Mouse (Mus musculus) kidney, adult 8-10 months (tissue): ENCODE results near the gene Rasal2.

ENCODE experiments used
- DNase-seq, 2 experiments: peaks; one replicate each; pipeline ENCODE4 v3.0.0; 2022

Rasal2 gene

GRCm38 (mm10) chr1:157323091-157323490 is 89.3 kb downstream of the Rasal2 start:
- no peak for DNase-seq

DNA sequence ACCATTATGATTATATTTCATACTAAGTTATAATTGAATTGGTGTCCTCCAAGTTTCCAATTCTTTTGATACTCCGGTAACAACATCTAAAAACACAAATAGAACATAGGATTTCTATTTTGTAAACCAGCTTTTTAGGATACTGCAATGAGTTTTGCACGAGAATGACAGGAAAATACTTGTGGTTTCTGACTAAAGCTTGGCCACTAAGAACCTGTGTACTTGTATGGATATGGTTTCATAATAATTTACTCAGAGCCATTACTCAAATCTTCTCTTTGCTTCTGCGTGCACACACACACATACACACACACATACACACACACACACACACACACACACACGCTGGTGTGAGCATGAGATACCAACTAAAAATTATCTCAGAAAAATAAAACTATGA is 93.5 kb downstream of the Rasal2 start:
- no peak for DNase-seq

DNA sequence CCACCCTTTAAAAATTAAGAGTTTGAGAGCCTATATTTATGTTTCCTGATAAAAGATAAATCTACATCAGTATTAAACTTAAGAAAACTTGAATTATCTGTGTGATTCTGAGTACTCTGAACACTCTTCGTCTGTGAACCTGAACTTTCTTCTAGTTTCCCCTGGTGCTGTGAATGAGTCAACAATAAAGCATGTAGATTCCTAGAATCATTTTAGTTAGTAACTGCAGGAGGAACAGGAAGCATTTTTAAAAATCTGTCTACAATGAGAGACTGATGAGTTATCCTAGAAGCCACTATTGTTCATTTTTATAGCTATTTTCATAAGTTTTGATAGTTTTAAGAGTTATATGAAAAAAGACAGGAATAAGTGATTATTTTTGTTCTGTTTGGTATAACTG is 111.1 kb downstream of the Rasal2 start:
- no peak for DNase-seq

GRCm38 (mm10) chr1:157299559-157299958 is 112.8 kb downstream of the Rasal2 start:
- no peak for DNase-seq

DNA sequence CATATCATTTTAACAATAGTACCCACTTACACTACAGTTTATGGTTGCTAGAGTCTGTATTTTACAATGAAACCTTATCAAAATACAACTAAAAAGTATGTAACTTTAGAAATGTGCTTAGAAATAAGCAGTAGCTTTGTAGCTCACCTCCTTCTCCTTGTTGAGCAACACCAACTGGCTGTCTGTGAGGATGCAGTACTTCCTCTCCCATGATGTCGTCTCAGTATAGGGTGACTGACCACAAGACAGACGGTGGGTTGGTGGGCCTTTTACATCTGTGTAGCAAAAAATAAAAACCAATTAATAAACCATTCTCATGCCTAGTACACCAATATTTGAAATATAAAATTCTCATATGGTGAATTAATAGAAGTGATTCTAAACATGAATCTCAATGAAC is 113.4 kb downstream of the Rasal2 start:
- no peak for DNase-seq

- no peak for DNase-seq
These were observed 115.3 kb downstream of the Rasal2 start for GRCm38 (mm10) chr1:157297137-157297536.

DNA sequence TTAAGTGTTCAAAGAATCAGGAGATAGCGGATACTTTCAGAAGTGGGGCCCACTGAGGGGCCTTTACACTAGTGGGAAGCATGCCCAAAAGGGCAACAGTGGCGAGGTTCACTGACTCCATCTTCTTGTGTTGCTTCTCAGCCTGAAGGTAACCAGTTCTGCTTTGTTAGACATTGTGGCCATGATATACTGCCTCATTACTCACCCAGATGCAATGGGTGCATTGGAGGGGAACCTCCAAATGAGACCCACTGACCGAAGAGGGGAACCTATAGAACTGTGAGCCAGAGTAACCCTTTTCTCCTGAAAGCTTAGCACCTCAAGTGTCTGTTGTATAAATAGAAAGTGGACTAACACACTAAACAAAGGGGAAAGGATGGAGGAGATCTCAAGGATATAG is 116.5 kb downstream of the Rasal2 start:
- no peak for DNase-seq

DNA sequence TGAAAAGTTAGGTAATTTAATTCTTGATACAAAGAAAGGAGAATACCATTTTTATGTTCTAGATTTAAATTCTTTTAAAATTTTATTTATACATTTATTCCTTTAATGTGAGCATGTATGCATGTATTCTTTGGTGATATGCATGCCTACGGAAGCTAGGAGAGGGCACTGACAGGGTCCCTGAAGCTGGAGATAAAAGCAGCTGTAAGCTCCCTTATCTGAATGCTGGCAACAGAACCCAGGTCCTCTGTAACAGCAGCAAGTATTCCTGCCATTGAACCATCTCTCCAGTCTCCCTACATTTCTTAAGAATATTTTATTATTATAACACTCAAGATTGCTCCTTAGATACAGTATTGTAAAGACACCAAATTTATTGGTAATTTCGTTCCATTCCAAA is 122.2 kb downstream of the Rasal2 start:
- DNase-seq: no peak

GRCm38 (mm10) chr1:157289251-157289650 is 123.1 kb downstream of the Rasal2 start:
- DNase-seq: no peak

DNA sequence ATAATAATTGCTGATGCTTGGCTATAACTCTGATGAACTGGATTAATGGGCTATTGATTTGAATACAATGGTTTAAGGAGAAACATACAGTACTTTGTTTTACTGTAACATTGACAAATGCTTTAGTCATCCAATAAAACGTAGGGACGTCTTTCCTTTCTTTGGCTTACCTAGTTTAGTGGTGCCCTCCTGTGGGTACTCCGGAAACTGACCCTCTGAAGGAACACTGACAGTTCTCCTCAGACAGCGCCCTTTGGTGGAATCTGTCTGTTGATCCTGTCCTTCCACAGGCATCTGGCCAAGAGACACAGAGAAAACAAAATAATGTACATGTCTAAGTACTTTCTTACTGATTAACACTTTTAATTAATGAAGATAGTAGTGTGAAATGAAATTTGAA is 125.8 kb downstream of the Rasal2 start:
- peak; percentile 49 to 70 for DNase-seq

DNA sequence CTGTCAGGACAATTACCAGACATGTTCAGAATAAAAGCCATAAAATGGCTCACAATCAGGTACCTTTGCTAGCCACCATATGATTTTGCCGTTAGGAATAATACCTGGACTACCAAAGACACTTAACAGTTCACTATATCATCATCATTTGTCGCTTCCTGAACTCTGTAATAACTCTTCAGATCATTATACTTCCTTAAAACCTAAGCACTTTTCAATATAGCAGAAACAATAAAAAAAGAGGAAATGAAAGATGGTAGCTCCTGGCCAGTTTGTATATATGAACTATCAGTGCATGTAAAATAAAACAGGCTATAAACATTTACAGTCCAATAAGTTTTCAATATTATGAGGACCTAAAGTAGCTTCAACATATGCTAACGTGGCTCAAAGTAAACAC is 127.0 kb downstream of the Rasal2 start:
- no peak for DNase-seq

DNA sequence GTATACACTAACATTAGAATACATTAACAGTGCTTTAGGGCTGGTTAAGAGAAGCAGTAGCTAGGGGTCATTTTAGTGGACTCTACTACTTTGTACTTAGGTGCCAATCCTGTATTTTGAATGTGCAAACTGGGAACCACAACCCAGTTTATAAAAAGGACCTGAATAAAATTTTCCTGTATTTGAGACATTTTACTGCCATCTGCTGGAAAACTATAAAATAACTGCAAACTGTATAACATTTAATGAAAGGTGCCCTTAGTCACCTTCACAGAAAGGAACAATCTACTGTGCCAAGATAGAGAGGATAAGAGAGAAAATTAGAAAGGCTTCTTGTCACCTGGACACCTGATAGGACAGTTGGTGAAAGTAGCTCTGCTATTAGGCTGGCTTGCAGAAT is 131.6 kb downstream of the Rasal2 start:
- DNase-seq: peak in 1 of 2 experiments; percentile 4

GRCm38 (mm10) chr1:157275672-157276307 is 136.6 kb downstream of the Rasal2 start:
- DNase-seq: no peak

DNA sequence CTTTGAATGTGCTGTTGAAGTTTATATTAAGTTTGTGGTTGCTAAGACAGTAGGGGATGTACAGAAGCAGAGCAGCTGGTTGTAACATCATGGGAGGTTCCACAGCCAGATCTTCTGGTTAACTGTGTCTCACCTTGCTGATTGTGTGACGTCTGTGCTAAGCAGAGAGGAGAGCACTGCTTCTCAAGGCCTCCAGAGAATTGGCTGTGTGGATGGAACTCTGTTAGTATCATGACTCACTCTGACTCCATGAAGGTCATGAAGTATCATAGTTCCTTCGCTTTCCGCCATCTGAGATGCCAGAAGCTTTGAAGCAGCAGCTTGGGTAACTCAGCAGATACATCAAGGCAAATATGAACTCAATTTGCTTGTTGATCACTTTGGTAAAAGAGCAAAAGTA is 144.5 kb downstream of the Rasal2 start:
- no peak for DNase-seq

DNA sequence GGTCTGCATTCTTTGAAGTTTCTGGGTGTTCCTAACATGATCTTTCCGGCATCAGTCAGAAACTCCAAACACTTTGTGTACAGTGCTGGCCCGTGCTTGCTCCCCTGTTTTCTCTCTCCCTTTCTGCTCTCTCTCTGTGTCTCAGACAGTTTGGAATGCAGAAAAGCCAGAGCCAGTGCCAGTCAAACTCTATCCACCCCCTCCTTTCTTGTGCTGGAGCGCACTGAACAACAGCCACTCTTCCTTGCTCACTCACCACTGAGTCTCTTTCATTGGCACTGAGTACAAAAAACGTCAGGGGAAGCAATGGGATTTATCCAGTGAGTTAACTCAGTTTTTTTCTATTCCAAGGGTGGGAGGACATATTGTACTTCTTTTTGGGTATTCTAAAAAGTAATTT is 155.8 kb downstream of the Rasal2 start:
- peak in 1 of 2 experiments; percentile 13 for DNase-seq

DNA sequence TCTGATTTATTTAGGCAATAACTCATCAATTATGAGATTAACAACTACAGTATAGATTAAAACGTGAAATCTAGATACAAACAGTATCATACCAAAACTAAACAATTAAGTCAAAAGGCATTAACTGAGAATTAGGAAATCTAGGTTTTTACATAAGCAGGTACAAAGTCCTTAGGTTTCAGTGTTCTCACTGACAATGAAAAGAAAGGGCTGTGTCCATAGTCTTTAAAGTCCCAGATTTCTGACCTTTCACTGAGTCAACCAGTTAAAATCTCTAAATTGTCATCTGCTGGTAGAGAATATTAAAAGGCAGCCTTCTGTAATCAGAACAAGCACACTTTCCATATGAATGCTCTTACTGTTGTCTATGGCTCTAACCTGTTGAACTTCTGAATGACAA is 156.6 kb downstream of the Rasal2 start:
- DNase-seq: no peak

- peak; percentile 13 to 32 for DNase-seq
These were observed 158.6 kb downstream of the Rasal2 start for GRCm38 (mm10) chr1:157253600-157254490.

DNA sequence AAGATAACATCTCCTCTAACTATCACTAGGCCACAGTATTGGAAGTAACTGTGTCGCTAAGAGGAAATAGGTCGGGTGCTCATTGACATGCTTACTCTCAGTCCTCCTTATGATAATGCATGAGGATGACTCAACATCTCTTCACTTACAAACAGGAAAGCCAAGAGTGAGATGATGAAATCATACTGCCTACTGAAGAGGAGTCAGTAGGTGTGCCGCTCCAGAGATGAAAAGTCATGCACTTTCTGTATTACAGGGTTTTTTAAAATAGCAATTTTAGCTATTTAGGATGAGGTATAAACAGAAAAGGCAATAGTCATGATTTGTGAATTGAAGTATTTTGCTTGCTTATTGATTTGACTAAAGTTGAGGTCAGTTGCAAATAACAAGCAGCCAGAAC is 164.3 kb downstream of the Rasal2 start:
- DNase-seq: no peak

GRCm38 (mm10) chr1:157247341-157247740 is 165.1 kb downstream of the Rasal2 start:
- DNase-seq: no peak

DNA sequence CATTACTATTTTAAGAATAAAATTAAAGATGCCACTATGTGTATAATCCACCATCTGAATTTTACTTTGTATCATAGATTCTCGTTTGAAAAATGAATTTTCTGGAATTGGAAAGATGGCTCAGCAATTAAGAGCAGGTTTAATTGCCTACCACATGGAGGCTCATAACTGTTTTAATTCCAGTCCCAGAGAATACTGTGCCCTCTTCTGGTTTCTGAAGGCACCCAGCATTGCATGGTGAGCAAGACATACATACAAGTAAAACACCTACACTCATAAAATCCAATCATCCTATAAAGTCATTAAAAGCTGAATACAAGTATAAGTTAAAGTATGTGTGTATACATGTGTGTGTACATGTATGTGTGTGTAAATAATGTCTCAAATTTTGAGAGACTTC is 165.6 kb downstream of the Rasal2 start:
- DNase-seq: no peak

DNA sequence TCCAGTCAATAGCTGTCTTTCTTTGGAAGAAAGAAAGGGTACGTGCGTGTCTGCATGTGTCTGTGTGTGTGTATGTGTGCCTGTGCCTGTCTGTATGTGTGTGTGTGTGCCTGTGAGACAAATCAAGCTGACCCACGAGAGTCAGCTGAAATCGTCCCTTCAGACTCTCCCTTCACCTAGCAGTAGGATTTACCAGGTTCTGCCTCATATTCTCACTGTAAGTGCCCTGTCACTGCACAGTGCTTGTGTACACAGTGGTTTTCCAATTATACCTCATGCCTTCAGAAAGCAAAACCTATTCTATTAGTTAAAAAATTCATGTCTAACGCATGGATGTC is 168.0 kb downstream of the Rasal2 start:
- DNase-seq: no peak

- no peak for DNase-seq
These were observed 168.6 kb downstream of the Rasal2 start for GRCm38 (mm10) chr1:157243576-157244452.

- DNase-seq: no peak
These were observed 172.7 kb downstream of the Rasal2 start for GRCm38 (mm10) chr1:157239687-157240086.
